Mouse (Mus musculus): Measurements from ENCODE around the gene Gjb1.
"Not testable (repeated sequence)": the region's sequence is repeated elsewhere in the genome, so short reads cannot be mapped to it uniquely, and the experiment has no call there.

Gene Gjb1

DNA sequence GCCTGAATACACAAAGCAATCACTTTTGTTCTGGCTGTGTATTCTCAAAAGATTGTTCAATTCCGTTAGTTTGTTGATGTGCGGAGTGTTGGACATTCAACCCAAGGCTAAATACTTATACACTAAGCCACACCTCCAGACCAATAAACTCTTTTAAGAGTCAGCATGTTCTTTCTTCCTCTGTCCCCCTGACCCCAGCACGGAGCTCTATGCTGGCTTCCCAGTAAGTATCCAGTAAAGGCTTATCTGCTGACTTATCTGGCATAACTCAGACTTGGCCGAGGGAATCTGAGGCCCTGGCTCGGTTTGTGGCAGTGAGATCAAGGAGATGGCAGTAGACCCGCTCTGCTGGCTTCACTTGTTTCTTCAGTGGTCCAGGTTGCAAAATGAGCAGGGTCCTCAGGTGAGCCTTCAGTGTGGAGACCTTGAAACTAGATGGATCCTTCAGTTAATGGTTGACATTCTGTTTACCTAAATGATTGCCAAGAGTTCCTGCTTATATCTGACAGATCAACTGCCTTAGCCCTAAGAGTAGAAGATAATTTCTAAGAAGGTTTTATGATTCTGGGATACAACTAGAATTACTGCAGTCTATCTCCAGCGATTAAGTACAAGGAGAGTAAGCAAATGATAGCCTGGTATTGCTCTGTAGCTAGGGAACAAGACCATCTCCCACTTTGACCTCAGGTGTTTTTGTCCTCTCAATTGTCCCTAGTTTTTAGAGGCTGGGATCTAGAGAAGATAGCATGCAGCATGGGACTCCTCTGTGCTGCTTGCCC, at the start of gene Gjb1:
TSS of gene Gjb1 (plus strand) at position 189 of the 779 bp plus-strand sequence.
- no peak for DNase-seq (ENCODE audit: low spot score in 2 of 2)

- DNase-seq (ENCODE audit: low spot score in 2 of 2): peak; percentile 69 to 70
Observed at GRCm38 (mm10) chrX:101329372-101330028, 46.7 kb upstream of the Gjb1 start.

DNA sequence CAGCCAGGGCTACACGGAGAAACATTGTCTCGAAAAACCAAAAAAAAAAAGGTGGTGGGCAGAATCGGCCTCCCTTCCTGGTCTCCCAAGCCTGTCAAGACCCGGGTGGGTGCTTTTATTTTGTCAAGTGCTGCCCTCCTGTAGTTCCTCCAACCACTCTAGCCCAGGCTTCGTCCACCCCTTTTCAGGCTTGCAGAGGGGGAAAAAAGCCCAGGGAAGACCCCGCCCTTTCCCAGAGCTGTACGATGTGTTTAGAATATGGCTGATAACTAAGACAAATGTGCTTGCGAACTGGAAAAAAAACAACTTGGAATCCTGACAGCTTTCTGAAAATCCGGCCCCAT, 44.2 kb upstream of the Gjb1 start:
- DNase-seq (ENCODE audit: low spot score in 2 of 2): no peak

DNA sequence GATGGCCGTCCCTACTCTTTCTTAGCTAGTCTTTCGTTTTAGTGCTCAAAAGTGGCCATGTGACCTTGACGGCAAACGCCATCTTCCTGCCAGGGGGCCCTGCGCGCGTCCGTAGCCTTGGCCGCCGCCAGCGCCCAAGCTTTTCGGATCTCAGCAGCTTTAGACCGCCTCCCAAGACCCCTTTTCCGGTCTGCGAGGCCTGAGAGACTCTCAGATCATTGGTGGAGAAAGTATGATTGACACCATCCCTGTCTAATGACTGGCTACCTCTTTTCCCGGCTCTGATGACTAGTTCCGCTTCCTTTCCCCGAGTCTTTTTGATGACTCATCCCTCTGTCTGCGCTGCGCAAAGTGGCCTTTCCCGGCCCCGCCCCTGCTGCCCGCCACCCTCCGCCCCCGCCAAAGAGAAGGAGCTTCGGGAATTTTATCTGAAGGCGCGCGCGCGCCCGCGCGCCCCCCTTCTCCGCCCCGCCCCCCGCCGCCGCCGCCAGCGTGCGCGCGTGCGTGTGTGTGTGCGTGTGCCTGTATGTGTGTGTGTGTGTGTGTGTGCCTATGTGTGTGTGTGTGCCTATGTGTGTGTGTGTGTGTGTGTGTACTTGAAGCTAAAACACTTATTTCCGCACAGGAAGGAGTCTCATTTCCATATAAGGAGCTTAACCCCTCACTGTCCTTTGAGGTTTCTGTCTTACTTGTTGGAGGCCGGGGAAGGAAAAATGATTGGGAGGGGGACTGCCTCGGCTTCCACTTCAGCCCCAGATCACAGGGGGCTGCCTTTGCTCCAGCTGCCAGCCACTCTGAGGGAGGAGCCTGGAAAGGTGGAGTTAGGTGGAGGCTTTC, 43.6 kb upstream of the Gjb1 start:
- DNase-seq (ENCODE audit: low spot score in 2 of 2): peak; percentile 79 to 84

DNA sequence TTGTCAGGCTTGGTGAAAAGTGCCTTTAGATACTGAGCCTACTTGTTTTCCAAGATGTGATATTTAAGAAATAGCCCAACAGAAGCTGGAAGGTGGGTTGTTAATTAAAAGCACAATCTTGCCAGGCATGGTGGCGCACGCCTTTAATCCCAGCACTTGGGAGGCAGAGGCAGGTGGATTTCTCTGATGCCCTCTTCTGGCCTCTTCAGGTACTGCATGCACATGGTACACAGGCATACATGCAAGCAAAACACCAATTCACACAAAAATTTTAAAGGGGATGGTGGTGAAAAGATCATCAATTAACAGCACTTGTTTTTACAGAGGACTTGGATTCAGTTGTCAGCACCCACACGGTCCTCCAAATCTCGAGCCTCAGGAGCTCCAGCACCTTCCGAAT, 41.6 kb upstream of the Gjb1 start:
- DNase-seq (ENCODE audit: low spot score in 2 of 2): no peak

DNA sequence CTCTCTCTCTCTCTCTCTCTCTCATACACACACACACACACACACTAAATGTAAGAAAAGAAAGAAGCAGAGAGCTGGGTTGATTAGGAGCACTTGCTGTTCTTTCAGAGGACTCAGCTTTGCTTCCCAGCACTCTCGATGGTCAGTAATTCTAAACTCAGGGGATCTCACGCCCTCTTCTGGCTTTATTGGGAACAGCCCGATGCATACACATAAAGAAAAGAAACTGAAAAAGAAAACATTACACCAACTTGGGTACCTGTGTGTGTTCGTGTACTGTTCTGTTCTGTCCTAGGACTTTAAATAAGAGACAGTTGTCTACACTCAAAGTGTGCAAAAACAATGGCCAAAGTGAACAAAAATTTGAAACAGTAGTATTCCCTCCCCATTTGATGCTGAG, 37.5 kb upstream of the Gjb1 start:
- no peak for DNase-seq (ENCODE audit: low spot score in 2 of 2)

GRCm38 (mm10) chrX:101342837-101343236, 33.3 kb upstream of the Gjb1 start:
- DNase-seq (ENCODE audit: low spot score in 2 of 2): not testable (repeated sequence)

DNA sequence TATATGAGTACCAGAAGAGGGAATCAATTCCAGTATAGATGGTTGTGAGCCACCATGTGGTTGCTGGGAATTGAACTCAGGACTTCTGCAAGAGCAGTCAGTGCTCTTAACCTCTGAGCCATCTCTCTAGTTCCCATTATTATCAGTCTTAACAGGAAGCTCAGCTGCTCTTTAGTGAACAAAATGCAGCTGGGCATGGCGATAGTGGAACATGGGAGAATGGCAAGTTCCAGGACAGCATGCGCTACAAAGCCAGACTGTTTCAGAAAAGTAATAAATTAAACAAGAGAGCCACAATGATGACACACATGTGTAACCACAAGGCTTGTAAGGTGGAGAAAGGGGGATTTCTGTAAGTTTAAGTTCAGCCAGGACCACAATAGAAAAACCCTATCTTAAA, 30.7 kb upstream of the Gjb1 start:
- DNase-seq (ENCODE audit: low spot score in 2 of 2): no peak

GRCm38 (mm10) chrX:101346475-101346874, 29.7 kb upstream of the Gjb1 start:
- no peak for DNase-seq (ENCODE audit: low spot score in 2 of 2)

GRCm38 (mm10) chrX:101351188-101351587, 25.0 kb upstream of the Gjb1 start:
- no peak for DNase-seq (ENCODE audit: low spot score in 2 of 2)

DNA sequence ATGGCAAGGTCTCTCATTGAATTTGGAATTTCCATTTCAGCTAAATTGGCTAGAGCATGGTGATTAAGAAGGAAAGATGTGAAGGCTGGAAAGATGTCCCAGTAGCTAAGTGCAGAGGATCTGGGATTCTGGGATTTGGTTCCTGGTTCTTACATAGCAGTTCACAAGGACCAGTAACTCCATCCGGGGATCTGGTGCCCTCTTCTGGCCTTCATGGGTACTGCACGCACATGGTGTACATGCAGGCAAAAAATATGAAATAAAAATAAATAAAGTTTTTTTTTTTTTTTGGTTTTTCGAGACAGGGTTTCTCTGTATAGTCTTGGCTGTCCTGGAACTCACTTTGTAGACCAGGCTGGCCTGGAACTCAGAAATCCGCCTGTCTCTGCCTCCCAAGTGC, 17.3 kb upstream of the Gjb1 start:
- not testable (repeated sequence) for DNase-seq (ENCODE audit: low spot score in 2 of 2)

DNA sequence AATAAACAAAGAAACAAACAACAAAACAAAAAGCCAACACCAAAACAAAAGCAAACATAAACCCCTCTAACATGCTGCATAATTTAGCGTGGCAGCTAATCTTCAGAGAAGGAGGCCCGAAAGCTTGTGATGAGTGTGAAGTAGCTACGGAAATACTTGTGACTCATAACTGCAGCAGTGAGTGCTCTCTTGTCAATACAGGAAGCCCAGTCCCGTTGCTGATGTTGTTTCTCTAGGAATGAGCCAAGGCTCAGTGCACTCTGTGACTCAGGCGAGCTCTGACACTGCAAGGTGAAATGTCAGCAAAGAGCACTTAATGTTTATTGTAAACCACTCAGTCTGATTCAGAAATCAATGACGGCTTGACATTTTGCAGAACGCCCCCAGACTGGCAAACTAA, 7.2 kb upstream of the Gjb1 start:
- peak in 1 of 2 experiments; percentile 11 for DNase-seq (ENCODE audit: low spot score in 2 of 2)

DNA sequence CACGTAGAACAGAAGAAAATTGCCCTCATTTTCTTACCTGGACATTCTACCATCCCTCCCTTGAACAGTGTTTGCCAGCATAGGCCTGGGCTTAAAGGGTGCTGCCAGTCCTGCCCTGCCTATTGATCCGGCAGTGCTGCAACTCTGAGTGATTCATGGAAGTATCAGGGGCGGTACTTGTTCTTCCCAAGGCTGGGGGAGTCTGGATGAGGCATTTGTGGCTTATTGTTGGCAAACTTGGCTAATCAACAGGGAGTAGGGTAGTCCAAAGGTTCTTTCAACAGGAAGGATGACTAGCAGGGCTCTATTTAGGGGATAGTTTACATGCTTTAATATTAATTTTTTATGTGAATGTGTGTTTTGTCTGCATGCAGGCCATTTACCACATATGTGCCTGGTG, 5.6 kb upstream of the Gjb1 start:
- DNase-seq (ENCODE audit: low spot score in 2 of 2): no peak

GRCm38 (mm10) chrX:101372946-101373345, 3.2 kb upstream of the Gjb1 start:
- DNase-seq (ENCODE audit: low spot score in 2 of 2): no peak

- DNase-seq (ENCODE audit: low spot score in 2 of 2): no peak
Observed at GRCm38 (mm10) chrX:101377076-101377475, 898 bp downstream of the Gjb1 start.

- DNase-seq (ENCODE audit: low spot score in 2 of 2): no peak
Observed at GRCm38 (mm10) chrX:101379744-101380143, 3.6 kb downstream of the Gjb1 start.

GRCm38 (mm10) chrX:101383455-101383854, 7.3 kb downstream of the Gjb1 start:
- DNase-seq (ENCODE audit: low spot score in 2 of 2): no peak

DNA sequence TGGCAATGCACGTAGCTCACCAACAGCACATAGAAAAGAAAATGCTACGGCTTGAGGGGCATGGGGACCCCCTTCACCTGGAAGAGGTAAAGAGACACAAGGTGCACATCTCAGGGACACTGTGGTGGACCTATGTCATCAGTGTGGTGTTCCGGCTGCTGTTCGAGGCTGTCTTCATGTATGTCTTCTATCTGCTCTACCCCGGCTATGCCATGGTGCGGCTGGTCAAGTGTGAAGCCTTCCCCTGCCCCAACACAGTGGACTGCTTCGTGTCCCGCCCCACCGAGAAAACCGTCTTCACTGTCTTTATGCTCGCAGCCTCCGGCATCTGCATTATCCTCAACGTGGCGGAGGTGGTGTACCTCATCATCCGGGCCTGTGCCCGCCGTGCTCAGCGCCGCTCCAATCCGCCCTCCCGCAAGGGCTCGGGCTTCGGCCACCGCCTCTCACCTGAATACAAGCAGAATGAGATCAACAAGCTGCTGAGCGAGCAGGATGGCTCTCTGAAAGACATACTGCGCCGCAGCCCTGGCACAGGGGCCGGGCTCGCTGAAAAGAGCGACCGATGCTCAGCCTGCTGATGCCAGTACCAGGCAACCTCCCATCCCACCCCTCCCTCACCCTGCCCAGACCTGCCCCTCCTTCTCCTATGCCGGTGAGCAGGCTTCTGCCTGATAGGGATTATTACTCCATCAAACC, 8.4 kb downstream of the Gjb1 start:
- DNase-seq (ENCODE audit: low spot score in 2 of 2): peak in 1 of 2 experiments; percentile 13

GRCm38 (mm10) chrX:101386222-101386621, 10.0 kb downstream of the Gjb1 start:
- DNase-seq (ENCODE audit: low spot score in 2 of 2): no peak

- no peak for DNase-seq (ENCODE audit: low spot score in 2 of 2)
Observed at GRCm38 (mm10) chrX:101388866-101389537, 12.8 kb downstream of the Gjb1 start.

DNA sequence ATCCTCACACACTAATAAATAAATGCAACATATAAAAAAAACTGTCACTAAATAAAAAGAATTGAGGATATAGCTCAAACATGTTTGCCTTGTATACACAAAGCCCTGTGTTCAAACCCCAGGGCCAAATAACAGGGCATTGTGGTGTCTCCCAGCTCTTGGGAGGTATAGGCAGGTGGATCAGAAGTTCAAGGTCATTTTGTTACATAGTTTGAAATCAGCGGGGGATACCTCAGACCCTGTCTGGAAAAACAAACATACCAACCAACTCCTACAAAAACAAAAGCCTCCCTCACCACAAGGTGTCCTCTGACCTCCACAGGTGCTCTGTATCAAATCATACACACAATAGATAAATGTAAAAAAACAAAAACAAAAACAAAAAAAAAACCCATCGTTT, 18.2 kb downstream of the Gjb1 start:
- DNase-seq (ENCODE audit: low spot score in 2 of 2): no peak

All from right cerebral cortex, adult 2 months (tissue).